Mouse (Mus musculus) gastrocnemius, adult 8-10 months (tissue): ENCODE results near the gene Disc1. TPM values are rescaled to one million over a fixed set of nuclear protein-coding genes. Genes with fewer than 3 reads are reported as not detected.
A peak's percentile ranks its signal among the peaks of the same experiment; 100 is the strongest.

Source experiments
- DNase-seq, 2 experiments: peaks; one replicate each; pipeline ENCODE4 v3.0.0; 2022; ENCODE audit warnings: low spot score in 2 of 2
- total RNA-seq, 4 experiments: library from RNA; stranded (reverse); gene quantifications; 2 replicates each; pipeline ENCODE4 v1.2.4; 2022

The Disc1 gene
- 1 to 10 TPM in 3 of 4 experiments, under 1 TPM in 1; 0.73 to 1.3 (median 1.2) TPM for total RNA-seq

DNA sequence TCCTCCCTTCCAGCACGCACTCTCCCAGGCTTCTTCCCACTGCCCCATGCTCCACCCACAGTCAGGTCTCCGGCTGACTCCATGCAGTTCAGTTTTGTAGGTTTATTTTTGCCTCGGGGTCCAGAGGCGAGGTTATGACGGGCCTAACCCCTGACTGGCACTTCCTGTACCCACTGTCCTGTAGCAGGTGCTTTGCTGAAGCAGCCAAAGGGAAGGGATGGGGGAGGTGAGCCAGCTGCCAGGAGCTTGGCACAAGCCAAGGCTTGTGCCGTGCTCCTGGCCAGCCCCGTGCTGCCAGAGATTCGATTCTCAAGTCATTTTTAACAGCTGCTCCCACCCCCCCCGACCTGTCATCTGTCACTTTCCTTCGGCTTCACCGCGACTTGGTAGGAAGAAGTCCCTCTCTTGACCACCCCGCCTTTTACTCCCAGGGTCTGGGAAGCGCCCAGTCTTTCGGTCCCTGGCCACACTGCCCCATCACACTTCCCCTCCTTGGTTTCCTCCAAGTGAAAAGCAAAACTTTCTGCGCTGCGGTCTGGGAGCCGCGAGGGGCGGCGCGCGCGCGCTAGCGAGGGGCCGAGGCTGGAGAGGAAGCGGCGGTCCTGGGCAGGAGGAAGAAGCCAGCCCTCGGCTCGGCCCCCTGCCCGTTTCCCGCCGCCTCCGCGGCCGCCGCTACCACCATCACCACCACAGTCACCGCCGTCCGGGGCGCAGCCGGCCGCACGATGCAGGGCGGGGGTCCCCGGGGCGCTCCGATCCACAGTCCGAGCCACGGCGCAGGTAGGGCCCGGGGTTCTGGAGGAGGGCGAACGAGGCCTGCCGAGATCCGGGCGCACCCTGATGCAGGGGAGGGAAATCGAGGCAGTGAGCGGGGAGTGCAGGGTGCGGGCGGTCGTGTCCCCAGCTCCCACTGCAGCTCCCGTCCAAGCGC is at the start of gene Disc1:
TSS of gene Disc1 (plus strand) at position 691 of the 931 bp plus-strand sequence.
- no peak for DNase-seq

DNA sequence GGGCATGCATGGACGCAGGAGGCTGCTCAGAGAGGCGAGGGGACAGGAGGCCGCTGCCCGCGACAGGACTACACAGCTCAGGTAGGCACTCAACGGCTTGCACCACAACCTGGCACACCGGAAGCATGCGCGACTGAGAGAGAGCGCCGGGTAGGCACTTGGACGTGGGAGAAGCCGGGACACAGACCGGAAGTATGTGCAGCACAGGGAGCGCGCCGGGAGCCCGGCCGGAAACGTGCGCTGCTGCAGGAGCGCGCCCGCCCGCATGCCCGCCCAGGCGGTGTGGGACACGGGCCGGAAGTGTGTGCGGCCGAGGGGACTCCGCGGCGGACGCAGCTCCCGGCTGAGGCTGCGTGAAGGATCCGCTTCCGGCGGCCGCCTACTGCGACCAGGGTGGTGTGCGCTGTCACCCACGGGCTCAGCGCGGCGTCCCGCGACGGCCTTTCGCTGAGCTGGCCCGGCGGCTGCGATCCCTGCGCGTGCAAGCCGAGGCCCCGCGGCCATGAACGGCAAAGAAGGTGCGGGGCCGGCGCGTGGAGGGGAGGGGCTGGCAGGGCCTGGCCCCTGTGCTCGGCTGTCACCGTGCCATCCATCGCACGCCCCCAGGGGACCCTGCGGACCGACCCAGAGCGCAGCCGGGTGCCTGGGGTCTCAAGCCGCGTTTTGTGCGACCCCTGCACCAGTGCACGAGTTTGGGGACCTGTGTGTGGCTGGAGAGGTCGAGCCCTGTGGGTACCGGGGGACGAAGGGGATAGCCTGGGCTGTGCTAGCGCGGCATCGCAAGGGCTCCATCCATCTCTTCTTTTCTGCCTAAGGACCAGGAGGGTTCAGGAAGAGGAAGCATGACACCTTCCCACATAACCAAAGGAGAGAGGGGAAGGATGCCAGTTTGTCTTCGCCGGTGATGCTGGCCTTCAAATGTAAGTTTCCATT is 41.0 kb upstream of the Disc1 start, which contains the start of gene Tsnax:
TSS of gene Tsnax (plus strand) at position 303 of the 933 bp plus-strand sequence.
- peak; percentile 88 to 92 for DNase-seq

DNA sequence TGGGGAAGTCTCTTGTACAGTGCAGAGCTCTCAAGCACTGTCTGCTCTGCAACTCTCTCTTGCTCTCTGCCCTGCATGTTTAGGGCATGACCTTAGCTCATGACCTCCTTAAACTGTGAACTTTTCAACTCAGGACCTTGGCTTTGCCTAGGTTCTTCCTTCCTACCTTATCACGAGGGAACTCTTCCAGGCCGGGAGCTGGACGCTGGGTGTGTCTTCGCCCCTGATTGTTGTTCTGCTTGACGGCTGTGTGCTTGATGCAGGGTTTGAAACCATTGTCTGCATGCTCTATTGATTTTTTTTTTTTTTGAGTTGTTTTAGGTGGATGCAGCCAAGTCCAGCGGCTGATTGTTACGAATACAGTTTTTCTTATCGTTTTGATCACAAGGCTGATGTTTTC is 29.9 kb upstream of the Disc1 start:
- no peak for DNase-seq

DNA sequence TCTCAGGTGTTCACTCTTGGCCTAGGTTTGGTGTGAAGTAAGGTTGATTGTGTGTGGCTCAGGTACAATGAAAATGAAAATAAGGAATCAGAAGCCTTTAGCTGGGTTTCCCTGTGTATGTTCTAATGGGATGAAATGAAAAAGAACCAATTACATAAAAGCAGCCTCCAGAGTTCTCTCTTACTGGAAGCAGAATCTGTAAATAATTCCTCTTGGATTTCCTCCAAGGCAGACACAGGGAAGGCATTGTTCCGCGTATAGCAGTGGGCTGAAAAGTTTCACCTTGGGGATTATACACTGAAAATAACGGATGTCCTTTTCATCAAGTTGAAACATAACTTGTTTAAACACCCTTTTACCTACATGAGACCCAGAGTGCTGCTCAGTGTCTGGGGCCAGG is 26.8 kb upstream of the Disc1 start:
- DNase-seq = no peak

GRCm38 (mm10) chr8:125028841-125029240 is 25.2 kb upstream of the Disc1 start:
- no peak for DNase-seq

GRCm38 (mm10) chr8:125031276-125031675 is 22.7 kb upstream of the Disc1 start:
- no peak for DNase-seq

DNA sequence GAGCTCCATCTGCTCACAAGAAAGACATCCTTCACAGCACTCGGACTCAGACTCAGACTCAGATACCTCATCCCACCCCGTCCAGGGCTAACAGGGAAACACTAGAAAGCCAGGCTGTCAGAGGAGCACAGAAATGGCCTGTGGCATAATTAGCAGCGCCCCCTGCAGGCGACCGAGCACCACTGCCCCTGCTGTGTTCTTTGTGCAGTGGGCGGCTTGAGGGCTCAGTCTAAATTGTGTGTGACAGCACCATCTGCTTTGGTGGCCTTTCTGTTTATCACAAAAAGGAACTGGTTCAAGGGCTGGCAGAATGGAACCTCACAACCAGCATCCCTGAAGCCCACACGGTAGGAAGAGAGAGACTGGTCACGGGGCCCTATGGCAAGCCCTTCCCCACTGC is 19.3 kb upstream of the Disc1 start:
- DNase-seq = no peak

DNA sequence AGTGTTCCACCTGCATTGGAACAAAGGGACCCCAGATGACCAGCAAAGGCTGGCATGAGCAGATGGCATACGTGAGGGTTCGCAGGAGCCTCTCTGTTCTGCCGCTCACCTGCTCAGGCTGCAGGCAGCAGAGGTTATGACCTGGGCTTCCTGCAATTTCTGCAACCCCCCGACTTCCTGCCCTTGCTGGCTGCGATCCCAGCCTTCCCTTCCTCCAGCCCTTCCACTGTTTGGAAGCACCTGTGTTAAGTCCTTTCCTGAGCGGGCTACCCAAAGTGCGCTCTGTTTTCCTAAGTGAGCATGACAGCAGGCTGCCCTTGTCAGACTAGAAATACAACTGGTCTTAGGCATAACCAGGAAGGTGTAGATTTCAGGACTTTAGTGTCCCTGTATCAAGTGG is 16.9 kb upstream of the Disc1 start:
- DNase-seq = no peak

DNA sequence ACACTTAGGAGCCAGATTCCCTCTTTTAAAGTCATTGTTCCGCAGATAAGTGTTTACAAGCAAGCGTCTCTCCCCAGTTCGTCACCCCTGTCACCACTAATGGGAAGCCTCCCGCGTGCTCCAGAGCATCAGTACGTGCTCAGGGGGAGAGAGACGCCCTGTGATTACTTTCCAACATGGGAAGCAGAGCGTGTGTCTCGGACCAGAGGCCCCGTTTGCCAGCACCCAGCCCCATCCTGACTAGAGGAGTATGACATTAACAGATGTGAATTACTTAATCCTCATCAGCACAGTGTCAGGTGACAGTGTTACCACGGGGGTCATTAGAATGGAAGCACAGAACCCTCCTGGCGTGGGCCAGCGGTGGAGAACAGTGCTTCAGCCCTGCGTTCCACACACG is 15.3 kb upstream of the Disc1 start:
- DNase-seq = no peak

- no peak for DNase-seq
These were observed 13.2 kb upstream of the Disc1 start for GRCm38 (mm10) chr8:125040587-125041375.

- DNase-seq = no peak
These were observed 12.5 kb upstream of the Disc1 start for GRCm38 (mm10) chr8:125041496-125041895.

DNA sequence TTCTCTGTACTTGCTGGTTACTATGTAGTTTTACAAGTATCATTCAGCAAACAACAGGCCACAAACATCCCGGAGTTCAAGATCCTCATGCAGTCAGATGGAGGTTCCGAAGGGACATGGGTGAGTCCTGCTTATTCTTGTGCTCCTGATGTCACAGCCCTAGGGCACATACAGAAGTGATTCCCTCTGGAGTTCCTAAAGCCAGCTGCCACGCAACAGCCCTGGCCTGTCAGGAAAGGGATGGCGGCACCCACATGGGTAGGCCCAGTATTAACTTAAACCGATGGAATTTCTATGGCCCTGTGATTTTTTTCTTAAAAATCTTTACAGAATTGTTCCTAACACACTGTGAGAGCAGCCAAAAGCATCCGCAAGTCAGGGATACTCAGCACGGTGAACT is 10.6 kb upstream of the Disc1 start:
- no peak for DNase-seq

GRCm38 (mm10) chr8:125043935-125044334 is 10.1 kb upstream of the Disc1 start:
- no peak for DNase-seq

GRCm38 (mm10) chr8:125045760-125046159 is 8.2 kb upstream of the Disc1 start:
- no peak for DNase-seq

GRCm38 (mm10) chr8:125049051-125049750 is 4.8 kb upstream of the Disc1 start:
- peak; percentile 23 to 70 for DNase-seq

DNA sequence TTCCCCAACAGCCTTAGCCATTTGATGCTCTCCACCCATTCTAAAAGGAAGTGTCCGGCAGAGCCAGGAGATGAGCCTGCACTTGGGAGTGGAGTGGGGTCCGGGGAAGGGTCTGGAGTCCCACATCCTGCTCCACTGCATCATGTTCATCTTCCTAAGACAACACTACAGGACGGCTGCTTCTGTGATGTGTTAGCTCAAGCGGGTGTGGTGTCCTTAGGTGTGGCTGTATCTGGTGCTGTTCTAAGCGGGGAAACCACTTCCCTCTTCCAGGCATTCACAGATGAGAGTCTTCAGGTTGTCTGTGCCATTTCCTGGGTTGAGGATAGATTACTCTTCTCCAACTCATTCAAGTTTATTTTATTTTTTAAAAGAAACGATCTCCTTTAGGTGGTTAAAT is 4.2 kb upstream of the Disc1 start:
- DNase-seq = no peak

- peak in 1 of 2 experiments; percentile 23 for DNase-seq
These were observed 2.0 kb upstream of the Disc1 start for GRCm38 (mm10) chr8:125052026-125052425.

- DNase-seq = no peak
These were observed 428 bp downstream of the Disc1 start for GRCm38 (mm10) chr8:125054436-125054810.

- DNase-seq = no peak
These were observed 6.9 kb downstream of the Disc1 start for GRCm38 (mm10) chr8:125060904-125061303.

- no peak for DNase-seq
These were observed 11.6 kb downstream of the Disc1 start for GRCm38 (mm10) chr8:125065596-125065995.
